Mouse (Mus musculus) T-helper 1 cell (primary cell): ENCODE measurements around the gene Arid1a.

Experiments
- in situ Hi-C: fragments of 300-600 bp; cut with MboI, MseI; formaldehyde crosslinking; loops from one replicate; pipeline ENCODE4 v1.15.1; 2025; ENCODE audit warnings: high pct_unique_total_duplicates

The Arid1a gene

GRCm38 (mm10) chr4:133756514-133757268 is at the start of gene Arid1a:
TSS of gene Arid1a (minus strand) at chr4:133756769.
- in situ Hi-C loops = no loop called here

DNA sequence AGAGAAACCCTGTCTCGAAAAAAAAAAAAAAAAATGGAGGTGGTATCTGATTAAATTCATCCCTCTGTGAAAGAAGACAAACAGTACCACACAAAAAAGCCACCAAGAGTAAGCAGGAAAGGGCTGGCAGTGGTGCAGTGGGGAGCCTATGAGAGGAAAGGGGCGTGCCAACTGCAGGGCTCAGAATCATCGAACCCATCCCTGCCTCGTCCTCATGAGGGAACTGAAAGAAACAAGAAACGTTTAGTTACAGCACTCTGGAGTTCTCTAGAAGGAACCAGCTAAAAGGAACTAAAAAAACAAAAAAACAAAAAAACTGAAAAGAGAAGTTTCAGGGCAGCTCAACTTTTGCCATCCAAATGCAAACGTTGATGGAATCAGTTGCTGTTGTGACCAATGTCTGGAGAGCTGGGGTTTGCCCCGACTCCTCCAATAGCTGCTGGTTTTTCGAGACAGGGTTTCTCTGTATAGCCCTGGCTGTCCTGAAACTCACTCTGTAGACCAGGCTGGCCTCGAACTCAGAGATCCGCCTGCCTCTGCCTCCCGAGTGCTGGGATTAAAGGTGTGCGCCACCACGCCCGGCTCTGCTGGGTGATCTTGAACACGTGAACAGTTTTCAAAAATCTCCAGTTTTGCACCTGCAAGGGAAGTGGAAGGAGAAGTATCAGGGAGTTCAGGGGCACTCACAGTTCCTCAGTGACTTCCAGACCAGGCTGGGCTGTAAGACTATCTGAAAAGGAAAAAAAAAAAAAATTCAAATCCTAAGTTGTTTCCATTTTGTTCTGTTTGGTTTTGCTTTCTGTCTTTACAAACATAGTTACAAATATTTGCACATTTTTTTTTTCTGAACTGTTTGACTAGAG is 48.1 kb upstream of the Arid1a start:
- in situ Hi-C loops = loop anchor here (5.0 kb wide), 1 partner anchor 37 kb away; no protein-coding TSS in a partner anchor

- in situ Hi-C loops = loop anchor here (5.0 kb wide), 1 partner anchor 33 kb away; no protein-coding TSS in a partner anchor
These were observed 44.0 kb upstream of the Arid1a start for GRCm38 (mm10) chr4:133800589-133800988.

- in situ Hi-C loops = loop anchor here (10.0 kb wide), 1 partner anchor 1882 kb away; no protein-coding TSS in a partner anchor
These were observed 36.7 kb upstream of the Arid1a start for GRCm38 (mm10) chr4:133793269-133793668.

DNA sequence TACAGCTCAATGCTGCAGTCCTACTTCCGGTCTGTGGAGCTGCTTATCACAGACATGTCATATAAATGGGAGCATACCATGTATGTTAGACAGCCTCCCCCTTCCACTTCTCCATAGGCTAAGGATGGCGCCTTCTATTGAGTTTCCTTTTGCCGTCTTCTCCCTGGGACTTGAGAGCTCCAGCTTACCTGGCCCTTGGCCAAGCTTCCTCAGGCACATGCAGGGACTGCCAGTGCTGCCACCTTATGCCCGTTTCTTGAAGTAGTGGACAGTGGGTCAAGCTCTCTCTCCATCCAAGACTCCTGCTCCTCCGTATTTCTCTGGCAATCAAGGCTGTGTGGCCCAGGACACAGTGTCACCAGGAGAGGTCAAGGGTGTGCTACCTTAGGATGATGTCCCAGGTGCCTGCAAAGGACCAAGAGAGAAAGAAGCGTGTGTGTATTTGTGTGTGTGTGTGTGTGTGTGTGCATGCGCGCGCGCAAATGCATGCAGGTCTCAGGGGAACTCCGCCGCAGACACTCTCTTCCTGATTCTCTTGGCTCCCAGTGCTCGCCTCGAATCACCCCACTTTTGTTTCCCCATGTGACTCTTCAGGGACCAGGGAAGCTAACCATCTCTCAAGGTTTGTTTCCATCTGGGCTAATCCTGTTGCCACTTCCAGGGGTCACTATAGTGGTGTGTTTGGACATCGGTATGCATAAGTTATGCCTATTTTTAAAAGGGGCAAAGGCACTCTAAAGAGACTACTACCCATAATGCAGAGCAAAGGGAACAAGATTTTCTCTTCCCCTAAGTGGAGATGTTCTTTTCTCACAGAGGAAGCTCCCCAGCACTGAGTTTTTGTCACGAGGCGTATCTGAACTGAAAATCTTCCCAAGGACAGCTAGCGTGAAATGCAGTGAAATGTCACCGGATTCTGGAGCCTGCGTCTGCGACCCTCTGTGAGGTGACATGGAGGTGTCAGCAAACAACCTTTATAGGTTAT is 18.3 kb upstream of the Arid1a start:
- in situ Hi-C loops = no loop called here

DNA sequence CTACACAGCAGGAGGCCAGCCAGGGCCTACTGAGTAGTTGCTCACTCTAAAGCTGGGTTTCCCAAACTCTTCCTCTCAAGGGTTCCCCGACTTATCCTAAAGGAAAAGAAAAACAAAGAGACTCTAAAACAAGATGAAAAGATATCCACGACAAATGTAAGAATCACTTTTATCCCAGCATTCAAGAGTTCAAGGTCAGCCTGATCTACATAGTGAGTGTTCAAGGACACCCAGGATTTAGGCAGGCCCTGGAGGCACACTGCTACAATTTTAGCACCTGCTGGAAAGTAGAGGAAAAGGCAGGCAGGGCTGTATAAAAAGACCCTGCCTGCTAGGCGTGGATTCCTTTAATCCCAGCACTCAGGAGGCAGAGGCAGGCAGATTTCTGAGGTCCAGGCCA is 12.6 kb upstream of the Arid1a start:
- in situ Hi-C loops = loop anchor here (5.0 kb wide), 1 partner anchor 33 kb away; no protein-coding TSS in a partner anchor

DNA sequence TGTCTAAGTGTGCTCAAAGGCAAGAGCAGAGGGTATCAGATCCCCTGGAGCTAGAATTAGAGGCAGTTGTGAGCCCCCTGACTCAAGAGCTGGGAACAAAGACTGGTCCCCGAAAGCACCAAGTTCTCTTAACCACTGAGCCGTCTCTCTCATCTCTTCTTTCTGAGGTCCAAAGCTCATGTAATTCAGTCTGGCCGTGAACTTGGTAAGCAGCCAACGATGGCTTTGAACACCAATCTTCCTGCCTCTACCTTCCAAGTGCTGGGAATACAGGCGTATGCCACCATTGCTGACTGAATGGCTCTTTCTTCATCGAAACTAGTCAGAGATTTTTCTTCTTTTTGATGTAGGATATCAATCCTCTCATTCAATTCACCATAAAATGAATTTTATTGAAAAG is 6.5 kb upstream of the Arid1a start:
- in situ Hi-C loops = no loop called here

- in situ Hi-C loops = no loop called here
These were observed 3.1 kb upstream of the Arid1a start for GRCm38 (mm10) chr4:133759659-133760058.

DNA sequence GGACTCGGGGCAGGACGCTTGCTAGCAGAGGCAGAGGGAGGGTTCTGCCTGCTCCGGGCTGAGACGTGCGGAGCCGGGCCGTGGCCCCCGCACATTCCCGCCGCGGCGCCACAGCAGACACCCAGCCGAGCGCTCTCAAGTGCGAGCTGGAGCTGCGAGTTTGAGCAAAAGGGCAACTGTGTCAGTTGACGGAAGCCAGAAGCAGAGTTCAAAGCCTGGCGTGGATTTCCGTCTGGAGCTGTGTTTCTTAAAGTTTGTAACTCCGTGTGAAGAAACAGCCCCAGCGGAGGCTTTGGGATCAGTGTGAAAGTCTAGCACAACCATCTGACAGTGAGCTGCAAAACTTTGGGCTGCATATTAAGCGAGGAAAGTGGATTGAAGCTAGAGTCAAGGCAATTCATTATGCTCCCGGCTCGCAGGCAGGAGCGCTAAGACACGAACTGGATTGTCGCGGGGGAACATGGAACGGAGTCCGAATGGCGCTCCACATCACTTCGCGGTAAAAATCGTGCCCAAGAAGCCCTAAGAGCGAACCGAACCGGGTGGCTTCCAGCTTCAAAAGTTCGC is 783 bp upstream of the Arid1a start:
- in situ Hi-C loops = no loop called here

- in situ Hi-C loops = no loop called here
These were observed 653 bp downstream of the Arid1a start for GRCm38 (mm10) chr4:133755861-133756371.

GRCm38 (mm10) chr4:133754871-133755765 is 1.5 kb downstream of the Arid1a start:
- in situ Hi-C loops = no loop called here

- in situ Hi-C loops = no loop called here
These were observed 2.3 kb downstream of the Arid1a start for GRCm38 (mm10) chr4:133754238-133754637.

DNA sequence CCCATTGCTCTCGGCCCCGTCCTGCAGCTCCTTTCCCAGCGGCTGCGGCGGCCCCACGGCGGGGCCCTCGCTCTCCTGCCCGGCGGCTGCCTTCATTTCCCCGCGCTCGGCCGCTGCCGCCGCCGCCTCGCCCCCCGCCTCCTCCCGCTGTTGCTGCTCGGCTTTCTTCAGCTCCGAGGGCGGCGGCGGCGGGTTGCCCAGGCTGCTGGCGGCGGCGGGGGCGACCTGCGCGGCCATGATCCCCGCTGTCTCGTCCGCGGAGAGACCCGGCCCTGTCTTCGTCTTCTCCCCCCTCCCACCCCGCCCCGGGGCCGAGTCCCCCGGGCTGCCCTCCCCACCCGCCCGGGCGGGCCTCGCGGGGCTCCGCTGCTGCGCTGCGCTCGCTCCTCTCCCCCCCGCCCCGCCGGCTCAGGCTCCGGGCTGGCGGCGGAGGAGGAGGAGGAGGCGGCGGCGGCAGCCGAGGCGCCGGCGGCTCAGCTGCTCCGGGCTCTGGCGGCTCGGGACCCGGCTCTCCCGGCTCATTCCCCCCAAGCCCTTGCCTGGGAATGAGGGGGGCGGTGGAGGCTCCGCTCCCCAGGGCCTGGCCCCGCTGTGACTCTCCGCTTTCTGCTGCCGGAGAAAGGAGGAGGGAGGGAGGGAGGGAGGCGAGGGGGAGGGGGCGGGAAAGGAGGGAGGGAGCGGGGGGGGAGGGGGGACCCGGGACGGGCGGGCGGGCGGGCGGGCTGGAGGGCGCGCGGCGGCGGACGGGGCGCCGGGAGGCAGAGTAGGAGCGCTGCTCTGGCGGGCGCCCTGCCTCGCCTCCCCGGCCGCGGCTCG is 3.0 kb downstream of the Arid1a start:
- in situ Hi-C loops = no loop called here

GRCm38 (mm10) chr4:133752449-133753374 is 3.9 kb downstream of the Arid1a start:
- in situ Hi-C loops = no loop called here

- in situ Hi-C loops = no loop called here
These were observed 4.8 kb downstream of the Arid1a start for GRCm38 (mm10) chr4:133751521-133752448.

GRCm38 (mm10) chr4:133750184-133750775 is 6.3 kb downstream of the Arid1a start:
- in situ Hi-C loops = no loop called here
